Mouse (Mus musculus): ENCODE data around the gene Gnb3.

Gnb3 gene

GRCm38 (mm10) chr6:124791911-124792310, 48.2 kb downstream of the Gnb3 start:
- no peak for DNase-seq

DNA sequence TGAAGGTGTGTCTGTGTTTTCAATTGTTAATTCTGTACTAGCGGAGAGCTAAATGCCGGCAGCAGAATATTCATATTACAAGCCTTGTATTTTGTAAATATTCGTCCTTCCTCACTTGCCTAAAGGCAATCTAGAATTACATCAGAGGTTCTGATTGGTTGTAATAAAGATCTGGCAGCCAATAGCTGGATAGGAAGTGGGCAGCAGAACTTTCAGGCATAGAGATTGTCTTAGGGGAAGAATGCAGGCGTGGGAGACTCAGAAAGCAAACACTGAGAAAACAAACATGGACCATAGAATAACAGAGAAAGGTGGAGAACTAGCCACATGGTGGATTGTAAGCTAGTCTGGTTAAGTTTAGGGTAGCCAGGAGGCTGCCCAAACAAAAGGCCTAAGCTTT, 50.0 kb downstream of the Gnb3 start:
- peak; percentile 1 for DNase-seq

DNA sequence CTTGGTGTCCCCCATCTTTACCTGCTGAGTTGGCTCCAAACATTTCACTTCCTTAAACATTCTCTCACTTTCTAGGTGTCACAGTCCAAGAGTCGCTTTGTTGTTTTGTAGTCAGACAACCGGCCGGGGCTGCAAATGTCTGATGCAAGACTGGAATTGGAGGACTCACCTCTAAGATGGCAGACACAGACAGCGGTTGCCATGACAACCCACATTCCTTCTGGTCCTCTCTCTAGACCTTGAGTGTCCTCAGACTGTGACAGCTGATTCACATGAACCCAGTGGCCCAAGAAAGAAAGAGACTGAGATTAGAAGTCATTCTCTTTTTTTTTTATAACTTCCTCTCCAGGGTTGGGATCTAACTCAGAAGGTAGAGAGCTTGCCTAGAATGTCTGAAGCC, 50.6 kb downstream of the Gnb3 start:
- DNase-seq: peak; percentile 16

DNA sequence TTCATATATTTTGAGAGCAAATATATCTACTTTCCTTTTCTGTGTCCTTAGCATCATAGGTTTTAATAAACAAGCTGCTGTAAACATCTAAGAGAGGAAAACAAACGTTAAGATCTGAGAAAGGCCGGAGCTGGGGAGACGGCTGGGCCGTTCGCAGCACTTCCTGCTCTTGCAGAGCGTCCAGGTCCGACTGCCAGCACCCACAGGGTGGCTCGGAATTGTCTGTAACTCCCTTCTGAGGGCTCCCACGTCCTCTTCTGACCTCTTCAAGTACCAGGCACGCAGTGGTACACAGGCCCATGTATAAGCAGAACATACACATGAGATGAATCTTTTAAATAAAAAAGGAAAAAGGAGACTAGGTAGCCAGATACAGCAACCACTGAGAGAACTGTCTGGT, 52.4 kb downstream of the Gnb3 start:
- peak; percentile 61 for DNase-seq

DNA sequence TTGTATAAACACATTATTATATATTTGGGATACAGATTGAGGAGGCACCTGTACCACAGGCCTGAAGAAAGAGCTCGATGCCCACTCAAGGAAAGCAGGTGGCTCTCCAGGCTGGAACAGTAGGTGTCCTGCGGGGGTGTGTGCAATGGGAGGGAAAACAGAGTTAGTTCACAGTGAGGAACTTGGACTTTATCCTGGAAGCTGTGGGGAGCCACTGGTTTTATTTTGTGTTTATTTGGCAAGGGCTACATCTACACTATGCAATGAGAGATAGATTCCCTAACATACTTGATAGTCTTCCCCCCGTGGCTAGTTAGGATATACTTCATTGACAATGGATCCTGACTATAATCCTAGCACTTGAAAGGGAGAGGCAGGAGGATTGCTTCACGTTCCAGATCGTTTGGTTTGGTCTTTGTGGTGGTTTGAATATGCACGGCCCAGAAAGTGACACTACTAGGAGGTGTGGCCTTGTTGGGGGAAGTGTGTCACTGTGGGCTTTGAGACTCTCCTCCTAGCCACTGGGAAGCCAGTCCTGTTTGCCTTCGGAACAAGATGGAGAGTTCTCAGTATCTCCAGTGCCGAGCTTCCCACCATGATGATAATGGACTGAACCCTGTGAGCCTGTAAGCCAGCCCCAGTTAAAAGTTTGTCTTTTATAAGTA, 53.2 kb downstream of the Gnb3 start:
- DNase-seq: peak; percentile 92
